Mouse (Mus musculus) hindbrain, embryonic 12.5 days (tissue): ENCODE measurements at regions not wholly inside any gene's neighbourhood (a gene's known extent, or its start where the extent isn't known, plus 50 kb on each side); places are given as distances from the start of the nearest gene placed in this dataset.
A peak's percentile ranks its signal among the peaks of the same experiment; 100 is the strongest.

Experiments
- ATAC-seq: fragments of 200-750 bp; cut with Nextera tagmentation; 2 replicates; pipeline ENCODE4 v1.8.0; 2017; ENCODE audit warnings: moderate TSS enrichment; ENCODE audit not compliant: low FRiP score
- H3K27ac ChIP-seq: fragments of 300-500 bp; sonication (generic); 2 replicates; pipeline ENCODE4 v1.5.1; 2016; ENCODE audit warnings: mild to moderate bottlenecking
- H3K27me3 ChIP-seq: fragments of 300-500 bp; sonication (generic); 2 replicates; pipeline ENCODE4 v1.6.1; 2016; ENCODE audit warnings: mild to moderate bottlenecking
- H3K36me3 ChIP-seq: fragments of 300-500 bp; sonication (generic); 2 replicates; pipeline ENCODE4 v1.6.1; 2016; ENCODE audit warnings: mild to moderate bottlenecking
- H3K4me1 ChIP-seq: fragments of 300-500 bp; sonication (generic); 2 replicates; pipeline ENCODE4 v1.6.1; 2016
- H3K4me2 ChIP-seq: fragments of 300-500 bp; sonication (generic); replicated peaks from 2 replicates; pipeline ENCODE4 v1.6.1; 2016; ENCODE audit warnings: mild to moderate bottlenecking
- H3K4me3 ChIP-seq: fragments of 300-500 bp; sonication (generic); 2 replicates; pipeline ENCODE4 v1.5.1; 2016; ENCODE audit warnings: mild to moderate bottlenecking
- H3K9ac ChIP-seq: fragments of 300-500 bp; sonication (generic); 2 replicates; pipeline ENCODE4 v1.6.1; 2016; ENCODE audit warnings: mild to moderate bottlenecking, moderate library complexity
- H3K9me3 ChIP-seq: fragments of 300-500 bp; sonication (generic); replicated peaks from 2 replicates; pipeline ENCODE4 v1.6.1; 2016; ENCODE audit warnings: mild to moderate bottlenecking
- WGBS: fragments of 180-500 bp; shearing (Covaris S2); methylation state at CpG from one replicate; pipeline ENCODE4 v1.1.7; 2016; 5-methylcytosine and 5-hydroxymethylcytosine counted together

- 25% methylated on average over 3 of the region's 3 CpGs for WGBS
- Histone ChIP-seq H3K4me2 (no peak overlapping the region), H3K9ac (no peak overlapping the region), H3K4me3 (no peak overlapping the region), H3K36me3 (no peaks in the 10 kb centered on the region), H3K4me1 (no peaks in the 10 kb centered on the region), H3K27ac (no peak overlapping the region), H3K9me3 (no peaks in the 10 kb centered on the region), H3K27me3 (no peaks in the 10 kb centered on the region)
- peak; percentile 89 for ATAC-seq
Observed at GRCm38 (mm10) chr4:73163271-73163727, 241.6 kb downstream of the Gm11487 start.
